Mouse (Mus musculus): Measurements from ENCODE around the gene Cbx2.

The Cbx2 gene

DNA sequence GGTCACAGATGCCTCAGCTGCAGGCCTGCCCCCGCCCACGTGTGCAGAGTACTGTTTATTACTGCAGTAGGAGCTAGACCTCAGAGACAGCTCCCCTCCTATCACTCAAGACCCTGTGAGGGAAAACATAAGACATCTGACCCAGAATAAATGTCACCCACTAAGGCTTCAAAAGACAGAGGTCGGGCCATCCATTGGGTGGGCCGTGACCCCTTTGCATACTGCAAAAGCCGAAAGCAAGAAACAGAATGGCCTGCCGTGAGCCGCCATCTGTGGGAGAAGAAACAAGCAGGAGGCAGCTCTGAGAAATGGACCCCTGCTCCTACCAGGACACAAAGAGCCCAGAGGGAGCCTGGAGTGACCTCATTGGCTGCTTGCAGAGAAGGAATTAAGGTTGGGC lies 5.3 kb upstream of the Cbx2 start:
- DNase-seq = no peak

- no peak for DNase-seq
Measured at GRCm38 (mm10) chr11:119021180-119021579, 1.6 kb upstream of the Cbx2 start.

GRCm38 (mm10) chr11:119022068-119022894 lies 481 bp upstream of the Cbx2 start:
- DNase-seq = no peak

GRCm38 (mm10) chr11:119023616-119023980 lies 836 bp downstream of the Cbx2 start:
- peak in 1 of 2 experiments; percentile 55 for DNase-seq

GRCm38 (mm10) chr11:119024260-119024659 lies 1.5 kb downstream of the Cbx2 start:
- no peak for DNase-seq

- no peak for DNase-seq
Measured at GRCm38 (mm10) chr11:119026203-119026602, 3.4 kb downstream of the Cbx2 start.

DNA sequence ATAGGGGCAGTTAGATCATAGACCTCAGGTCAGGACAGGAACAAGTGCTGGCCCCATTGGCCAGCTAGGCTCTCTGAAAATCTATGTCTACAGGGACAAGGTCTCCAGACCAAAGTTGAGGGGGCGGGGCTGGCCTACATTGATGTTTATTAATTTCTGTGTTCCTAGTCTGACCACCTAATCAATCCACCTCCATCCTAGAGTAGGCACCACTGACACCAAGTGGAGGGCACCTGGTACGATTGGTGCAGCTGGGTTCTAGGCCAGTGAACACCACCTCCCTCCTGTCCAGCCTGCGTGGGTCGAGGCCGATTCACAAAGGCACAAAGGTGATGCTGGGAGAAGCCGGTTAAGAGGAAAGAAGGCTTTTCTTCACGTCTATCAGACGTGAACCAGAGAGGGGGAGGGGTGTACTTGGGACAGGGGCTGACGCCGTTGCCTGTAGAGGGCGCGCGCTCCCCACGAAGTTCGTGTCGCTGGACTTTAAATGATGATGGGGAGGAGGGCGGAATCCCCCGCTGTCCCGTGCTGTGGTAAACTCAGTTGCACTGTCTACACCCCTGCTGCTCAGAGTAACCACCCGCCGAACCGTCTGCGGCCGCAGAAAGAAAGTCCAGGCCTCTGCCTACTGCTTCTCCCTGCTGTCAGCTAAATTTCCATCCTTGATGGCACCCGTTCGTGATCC lies 11.3 kb downstream of the Cbx2 start:
- DNase-seq = peak; percentile 56 to 68

DNA sequence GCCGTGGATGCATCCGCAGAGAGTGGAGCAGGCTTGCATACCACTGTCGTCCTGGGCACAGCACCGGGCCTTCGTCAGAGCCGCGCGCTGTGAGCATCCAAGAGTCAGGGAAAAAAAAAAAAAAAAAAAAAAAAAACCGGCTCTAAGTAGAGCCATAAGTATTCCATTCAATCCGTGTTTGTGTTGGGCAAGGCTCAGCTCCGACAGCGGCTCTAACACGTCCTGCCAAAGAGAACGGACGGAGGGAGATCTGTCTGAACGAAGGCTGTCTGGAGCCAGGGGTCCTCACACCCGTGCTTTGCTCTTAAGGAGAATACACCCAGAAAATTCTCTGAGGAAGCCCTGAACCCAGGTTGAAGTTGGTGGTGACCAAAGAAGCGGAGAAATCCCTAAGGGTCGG lies 11.9 kb downstream of the Cbx2 start:
- no peak for DNase-seq

GRCm38 (mm10) chr11:119035094-119035685 lies 12.4 kb downstream of the Cbx2 start:
- DNase-seq = no peak

- no peak for DNase-seq
Measured at GRCm38 (mm10) chr11:119035686-119036165, 13.0 kb downstream of the Cbx2 start.

DNA sequence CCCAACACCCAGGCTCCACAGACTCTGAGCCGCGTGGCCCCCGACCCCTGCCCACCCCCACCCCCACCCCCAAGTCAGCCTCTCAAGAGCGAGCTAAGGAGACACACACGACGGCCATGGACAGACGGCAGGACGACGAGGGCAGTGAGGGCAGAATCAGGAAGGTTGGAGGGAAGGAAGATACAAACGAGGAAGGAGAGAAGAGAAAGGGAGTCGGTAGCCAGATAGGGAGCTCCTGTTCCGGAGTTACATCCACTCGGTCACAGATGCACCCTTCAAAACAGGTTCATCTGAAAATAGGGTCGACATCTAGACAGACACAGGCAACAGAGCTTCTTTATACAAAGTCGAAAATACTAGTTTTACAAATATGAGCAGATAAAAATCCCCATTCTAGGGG lies 13.7 kb downstream of the Cbx2 start:
- DNase-seq = no peak

DNA sequence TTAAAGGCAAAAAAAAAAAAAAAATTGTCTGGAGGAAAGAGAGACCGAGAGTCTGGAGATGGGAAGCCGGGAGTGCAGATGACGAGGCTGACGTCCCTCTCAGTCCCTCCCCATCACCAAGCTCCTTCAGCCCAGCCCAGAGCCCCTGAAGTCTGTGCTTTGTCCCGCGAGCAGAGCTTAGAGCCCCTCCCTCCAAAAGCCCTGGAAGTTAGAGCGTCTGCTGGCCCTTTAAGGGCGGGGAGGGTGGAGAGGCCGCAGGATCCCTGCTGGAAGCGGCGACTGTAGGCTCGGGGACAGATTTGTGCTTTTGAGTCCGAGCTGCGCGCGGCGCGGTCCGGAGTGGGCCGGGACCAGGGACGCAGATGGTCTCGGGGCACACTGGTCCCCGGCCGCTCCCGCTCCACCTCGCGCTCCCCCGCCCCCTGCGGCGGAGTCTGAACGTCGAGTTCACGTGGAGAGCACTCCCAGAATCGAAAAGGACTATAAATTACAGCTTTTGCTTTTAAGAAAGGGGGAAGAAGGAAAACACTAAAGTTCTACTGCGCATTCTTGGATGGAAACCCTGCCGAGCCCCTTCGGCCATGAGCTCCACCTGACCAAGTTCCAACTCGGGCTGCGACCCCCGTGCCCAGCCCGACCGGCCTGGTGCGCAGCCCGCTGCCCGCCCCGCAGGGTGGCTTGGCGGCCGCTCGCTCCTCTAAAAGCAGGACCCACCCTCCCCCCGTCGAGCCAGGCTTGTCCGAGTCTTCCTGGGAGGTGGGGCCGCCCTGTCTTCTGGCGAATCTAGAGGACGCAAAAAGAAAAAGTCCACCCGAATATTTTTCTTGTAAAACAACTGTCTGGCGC lies 14.4 kb downstream of the Cbx2 start:
- no peak for DNase-seq

DNA sequence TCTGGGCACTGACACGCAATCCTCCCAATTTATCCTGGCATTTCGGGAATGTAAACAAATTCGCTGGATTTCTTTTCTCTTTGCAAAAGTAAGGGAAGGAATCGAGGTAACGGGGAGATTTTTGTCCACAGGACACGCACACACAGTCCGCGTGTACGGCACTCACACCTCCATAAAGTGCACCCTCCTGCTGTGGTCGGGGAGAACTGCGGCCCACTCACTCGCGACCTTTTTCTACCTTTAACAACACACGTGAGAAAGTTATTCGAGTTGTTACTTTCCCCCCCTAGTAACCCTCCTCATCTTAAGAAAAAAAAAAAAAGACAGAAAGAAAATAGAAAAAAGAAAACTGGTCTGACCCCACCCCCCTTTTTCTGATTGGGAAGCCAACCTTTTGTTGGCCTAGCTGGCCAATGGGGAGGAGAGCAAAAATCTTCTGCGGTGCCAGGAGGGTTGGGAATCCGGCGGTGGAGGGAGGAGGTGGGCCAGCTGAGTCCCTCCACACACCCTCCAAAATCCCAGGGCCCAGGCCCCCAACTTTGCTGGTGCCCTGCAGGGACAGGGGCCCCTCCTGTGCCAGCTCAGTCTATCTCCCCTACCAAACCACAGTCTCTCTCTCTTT lies 15.1 kb downstream of the Cbx2 start:
- DNase-seq = no peak

DNA sequence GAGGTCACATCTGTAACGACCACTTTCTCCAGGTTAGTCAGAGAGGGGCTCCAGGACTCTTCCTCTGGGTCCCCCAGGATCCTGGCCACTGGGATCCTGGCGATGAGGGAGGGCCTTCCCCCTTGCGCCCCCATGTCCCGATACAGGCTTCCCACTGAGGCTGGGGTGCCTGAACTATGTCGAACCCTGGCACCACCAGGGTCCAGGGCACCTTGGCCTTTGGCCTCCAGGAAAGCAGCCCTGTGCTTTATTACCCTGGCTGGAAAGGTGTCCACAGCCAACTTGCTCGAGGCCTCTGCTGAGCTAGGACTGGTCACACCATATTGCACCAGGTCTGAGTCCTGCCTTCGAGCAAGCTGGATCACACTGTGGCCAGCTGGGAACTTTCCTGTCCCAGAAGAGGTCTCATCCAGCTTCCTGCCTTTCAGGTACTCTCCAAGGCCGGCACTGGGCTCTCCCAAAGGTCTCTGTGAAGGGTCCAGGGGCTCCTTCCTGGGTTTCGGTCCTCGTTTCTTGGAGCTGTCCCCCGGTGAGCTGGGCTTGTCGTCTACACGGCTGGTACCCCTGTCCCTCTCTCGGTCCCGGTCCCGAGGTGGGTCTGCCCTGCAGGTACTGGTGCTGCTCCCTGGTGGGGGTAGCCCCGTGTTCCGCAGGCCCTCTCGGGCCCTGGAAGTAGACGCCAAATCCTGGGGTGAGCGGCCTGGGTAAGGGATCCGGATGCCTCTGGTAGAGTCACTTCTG lies 16.2 kb downstream of the Cbx2 start:
- peak in 1 of 2 experiments; percentile 24 for DNase-seq

DNA sequence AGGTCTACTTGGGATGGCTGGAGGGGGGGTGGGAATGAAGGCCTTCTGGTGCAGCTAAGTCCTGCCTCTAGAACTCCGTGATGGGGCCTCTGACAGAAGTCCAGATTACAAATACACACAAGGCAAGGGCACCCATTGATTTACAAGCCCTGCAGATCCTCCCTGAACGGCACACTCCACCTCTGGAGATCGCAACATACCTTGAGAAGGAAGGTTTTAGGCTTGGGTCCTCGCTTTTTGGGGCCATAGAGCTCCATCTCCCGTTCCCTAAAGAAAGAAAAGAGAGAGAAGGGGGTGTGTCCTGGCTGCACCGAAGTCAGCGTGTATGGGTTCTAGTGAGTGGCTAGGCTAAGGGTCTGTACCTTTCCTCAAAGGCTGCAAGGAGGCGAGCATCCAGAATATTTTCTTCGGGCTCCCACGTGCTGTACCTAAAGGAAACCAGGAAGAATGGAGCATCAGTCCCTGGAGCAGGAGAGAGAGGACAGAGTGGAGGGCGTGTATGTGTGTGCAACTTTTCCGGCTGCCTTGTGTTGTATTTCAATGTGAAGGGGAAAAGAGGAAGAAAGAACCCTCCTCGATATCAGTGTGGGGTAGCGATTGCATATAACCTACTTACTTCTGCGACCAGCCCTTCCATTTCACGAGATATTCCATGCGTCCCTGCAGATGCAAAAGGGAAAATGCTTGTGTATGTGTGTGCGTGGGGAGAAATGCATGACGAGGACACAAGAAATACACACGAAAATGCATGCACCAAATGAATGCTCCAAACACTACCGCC lies 17.2 kb downstream of the Cbx2 start:
- DNase-seq = no peak

DNA sequence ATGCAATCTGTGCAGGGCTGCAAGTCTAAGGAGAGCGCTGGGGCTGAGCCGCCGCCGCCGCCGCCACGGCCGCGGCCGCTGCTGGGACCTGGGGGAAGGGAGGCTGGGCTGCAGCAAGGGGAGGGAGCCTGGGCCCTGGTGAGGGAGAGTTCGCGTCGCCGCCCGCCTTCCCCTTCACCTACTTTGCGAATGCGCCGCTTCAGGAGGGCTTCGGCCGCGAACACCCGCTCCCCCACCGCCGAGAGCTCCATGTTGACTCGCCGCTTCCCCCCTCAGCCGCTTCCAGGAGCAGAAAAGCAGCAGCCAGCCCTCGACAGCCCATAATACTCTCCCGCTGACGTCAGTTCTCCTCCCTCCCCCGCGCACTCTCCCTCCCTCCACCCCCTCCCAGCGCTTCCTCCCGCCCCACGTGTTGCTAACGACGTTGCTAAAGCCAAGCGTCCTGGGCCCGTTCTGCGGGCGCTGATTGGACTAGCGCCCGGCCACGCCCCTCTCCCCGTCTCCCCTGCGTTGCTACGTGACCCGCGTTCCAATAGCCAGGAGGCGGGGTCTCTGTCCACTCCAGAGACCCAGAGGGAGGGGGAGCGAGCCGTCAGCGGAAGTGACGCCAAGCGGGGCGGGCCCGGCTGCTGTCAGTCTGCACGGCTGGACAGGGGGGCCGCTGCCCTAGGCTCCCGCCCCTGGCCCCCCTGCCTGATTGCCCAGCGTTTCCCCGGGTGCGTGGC lies 18.0 kb downstream of the Cbx2 start, which contains the start of gene Cbx8:
Cbx8 (minus strand) TSS at position 370 of the 725 bp plus-strand sequence.
- DNase-seq = peak; percentile 99

DNA sequence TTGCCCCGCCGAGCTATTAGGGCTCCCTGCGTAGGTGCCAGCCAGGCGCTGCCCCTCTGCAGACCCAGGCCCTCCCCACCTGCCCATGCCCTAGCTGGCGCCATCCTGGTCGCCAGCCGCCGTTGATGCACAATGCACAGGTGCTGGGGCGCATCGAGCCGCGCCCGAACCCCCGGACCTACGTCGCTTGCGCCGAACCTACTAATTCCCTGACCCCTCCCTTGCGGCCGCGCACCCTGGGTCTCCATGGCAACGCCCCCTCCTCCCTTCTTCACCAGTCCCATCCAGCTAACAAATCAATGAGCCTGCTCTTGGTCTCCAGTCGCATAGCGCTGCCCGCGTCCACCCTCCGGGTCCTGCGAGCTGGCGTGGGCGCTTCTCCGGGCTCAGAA lies 18.6 kb downstream of the Cbx2 start:
- DNase-seq = no peak

GRCm38 (mm10) chr11:119041750-119042465 lies 19.1 kb downstream of the Cbx2 start:
- peak in 1 of 2 experiments; percentile 28 for DNase-seq
